Mouse (Mus musculus) adrenal gland, adult 8-10 months (tissue): ENCODE results near the gene Cyp4a12b. TPM values are rescaled to one million over a fixed set of nuclear protein-coding genes. Genes with fewer than 3 reads are reported as not detected.
"Not testable (repeated sequence)": the region's sequence is repeated elsewhere in the genome, so short reads cannot be mapped to it uniquely, and the experiment has no call there.

ENCODE experiments used
- DNase-seq: peaks from one replicate; pipeline ENCODE4 v3.0.0; 2022
- total RNA-seq, 4 experiments: library from RNA; stranded (reverse); gene quantifications; 2 replicates each; pipeline ENCODE4 v1.2.4; 2022

Cyp4a12b gene
- total RNA-seq = under 1 TPM in 2 of 4 experiments, not detected in 2; 0.24 to 0.28 TPM

DNA sequence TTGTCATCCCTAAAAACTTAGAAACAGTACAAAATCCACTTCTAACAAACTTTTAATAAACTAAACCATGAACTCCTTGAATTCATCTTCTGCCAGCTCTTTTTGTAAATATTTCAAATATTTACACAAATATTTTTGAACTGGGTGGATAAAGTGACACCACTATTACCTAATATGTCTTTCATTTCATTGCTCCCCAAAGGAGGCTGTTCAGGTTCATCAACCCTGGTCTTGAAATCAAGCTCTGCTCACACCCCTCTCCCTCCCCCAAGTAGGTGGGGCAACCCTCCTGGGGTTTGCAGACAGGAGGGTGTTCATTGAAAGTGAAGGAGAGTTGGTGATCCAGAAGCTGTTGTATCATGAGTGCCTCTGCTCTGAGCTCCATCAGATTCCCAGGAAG is at the start of gene Cyp4a12b:
TSS of gene Cyp4a12b (plus strand) at position 301 of the 400 bp plus-strand sequence.
- not testable (repeated sequence) for DNase-seq

DNA sequence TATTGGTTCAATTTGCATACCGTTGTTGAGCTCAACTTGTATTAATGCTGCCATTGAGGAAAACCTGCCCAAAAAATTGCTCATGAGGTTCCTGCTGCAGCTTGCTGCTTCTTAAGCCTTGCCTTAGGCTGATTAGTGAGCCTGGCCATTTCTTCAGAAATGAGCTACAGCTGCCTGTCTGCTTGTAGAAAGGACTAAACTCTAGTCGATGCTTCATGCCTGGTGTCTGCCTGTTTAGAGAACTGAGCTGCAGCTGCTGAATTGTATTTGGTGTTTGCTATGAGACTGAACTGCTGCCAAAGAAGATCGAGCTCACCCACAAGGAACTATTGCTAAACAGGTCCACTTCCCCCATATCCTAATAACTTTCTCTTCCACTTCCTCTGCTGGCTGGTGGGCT is 45.8 kb upstream of the Cyp4a12b start:
- DNase-seq = not testable (repeated sequence)

DNA sequence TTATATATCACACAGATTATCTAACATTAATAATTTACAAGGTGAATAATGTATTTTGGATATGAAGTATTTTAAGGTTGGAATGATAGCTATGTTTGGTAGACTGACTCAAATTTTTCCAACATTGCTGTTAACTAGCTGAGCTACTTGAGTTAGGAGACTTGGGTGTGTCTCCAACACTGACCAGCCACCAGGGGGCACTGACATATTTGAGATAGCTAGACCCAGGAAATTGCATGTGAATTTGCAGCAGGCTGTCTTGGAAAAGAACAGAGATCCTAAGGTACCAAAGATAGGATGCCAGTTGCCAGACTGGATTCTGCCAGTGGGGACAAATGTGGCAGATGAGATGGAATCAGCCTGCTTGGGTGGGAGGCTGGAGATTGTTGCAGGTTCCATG is 43.4 kb upstream of the Cyp4a12b start:
- not testable (repeated sequence) for DNase-seq

- not testable (repeated sequence) for DNase-seq
Measured at GRCm38 (mm10) chr4:115396256-115396655, 15.2 kb upstream of the Cyp4a12b start.

- DNase-seq = not testable (repeated sequence)
Measured at GRCm38 (mm10) chr4:115396950-115397349, 14.5 kb upstream of the Cyp4a12b start.

GRCm38 (mm10) chr4:115450577-115451137 is 39.2 kb downstream of the Cyp4a12b start:
- DNase-seq = no peak

DNA sequence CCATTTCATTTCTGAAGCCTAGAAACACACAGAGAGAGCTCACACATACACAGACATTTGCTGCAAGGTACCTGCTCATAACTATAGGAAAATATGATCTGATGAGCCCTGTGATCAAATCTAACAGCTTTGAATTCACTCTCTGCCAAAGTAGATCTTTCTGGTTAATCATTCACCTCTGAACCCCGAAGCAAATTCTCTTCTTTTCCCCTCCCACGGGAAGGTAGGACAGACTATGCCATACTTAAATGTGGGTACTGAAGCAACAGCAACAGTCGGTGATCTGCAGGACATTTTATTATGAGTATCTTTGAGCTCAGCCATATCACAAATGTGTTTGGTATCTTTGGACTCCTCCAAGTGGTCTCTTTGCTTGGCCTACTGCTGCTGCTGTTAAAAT is 40.9 kb downstream of the Cyp4a12b start, which contains the start of gene Cyp4a30b:
TSS of gene Cyp4a30b (plus strand) at position 301 of the 400 bp plus-strand sequence.
- DNase-seq = no peak

DNA sequence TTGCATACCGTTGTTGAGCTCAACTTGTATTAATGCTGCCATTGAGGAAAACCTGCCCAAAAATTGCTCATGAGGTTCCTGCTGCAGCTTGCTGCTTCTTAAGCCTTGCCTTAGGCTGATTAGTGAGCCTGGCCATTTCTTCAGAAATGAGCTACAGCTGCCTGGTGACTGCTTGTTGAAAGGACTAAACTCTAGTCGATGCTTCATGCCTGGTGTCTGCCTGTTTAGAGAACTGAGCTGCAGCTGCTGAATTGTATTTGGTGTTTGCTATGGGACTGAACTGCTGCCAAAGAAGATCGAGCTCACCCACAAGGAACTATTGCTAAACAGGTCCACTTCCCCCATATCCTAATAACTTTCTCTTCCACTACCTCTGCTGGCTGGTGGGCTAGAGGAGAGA is 62.2 kb downstream of the Cyp4a12b start:
- not testable (repeated sequence) for DNase-seq

DNA sequence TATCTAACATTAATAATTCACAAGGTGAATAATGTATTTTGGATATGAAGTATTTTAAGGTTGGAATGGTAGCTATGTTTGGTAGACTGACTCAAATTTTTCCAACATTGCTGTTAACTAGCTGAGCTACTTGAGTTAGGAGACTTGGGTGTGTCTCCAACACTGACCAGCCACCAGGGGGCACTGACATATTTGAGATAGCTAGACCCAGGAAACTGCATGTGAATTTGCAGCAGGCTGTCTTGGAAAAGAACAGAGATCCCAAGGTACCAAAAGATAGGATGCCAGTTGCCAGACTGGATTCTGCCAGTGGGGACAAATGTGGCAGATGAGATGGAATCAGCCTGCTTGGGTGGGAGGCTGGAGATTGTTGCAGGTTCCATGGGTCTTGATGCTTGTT is 64.6 kb downstream of the Cyp4a12b start:
- DNase-seq = peak; percentile 5

DNA sequence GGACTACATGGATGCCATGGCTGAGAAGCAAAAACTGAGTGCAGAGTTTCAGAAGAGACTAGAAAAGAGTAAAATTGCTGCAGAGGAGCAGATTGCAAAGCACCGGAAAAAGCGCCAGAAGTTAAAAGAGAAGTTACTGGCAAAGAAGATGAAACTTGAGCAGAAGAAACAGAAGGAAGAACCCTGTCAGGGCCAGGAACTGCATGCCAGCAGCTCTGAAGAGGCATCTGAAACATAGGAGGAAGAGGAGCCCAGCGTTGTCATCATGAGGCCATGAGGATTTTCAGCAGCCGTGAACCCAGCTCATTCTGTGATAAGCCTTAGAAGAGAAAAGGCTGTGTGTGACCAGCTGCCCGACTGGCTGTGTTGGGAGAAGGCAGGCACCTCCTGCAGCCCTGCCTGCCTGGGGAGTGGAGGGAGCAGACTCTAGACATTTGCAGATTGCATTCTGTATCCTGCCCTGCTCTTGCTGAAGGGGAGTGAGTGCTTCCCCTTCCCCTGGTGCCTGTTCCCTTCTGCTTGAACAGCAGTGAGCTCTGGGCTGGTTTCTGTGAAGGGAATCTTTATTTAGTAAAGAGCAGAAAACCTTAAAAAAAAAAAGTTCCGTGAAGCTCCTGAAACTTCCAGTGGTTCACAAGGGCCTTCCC is 69.7 kb downstream of the Cyp4a12b start:
- DNase-seq = no peak

Other genes starting within 250 kb of the Cyp4a12b start
- not detected for gene Cyp4a29, start 169.5 kb upstream of the Cyp4a12b start, total RNA-seq
- under 1 TPM in 1 of 4 experiments, not detected in 3; 0.35 TPM for gene Cyp4a12a, start 112.6 kb upstream of the Cyp4a12b start, total RNA-seq
- not detected for gene Cyp4a30b, start 41.0 kb downstream of the Cyp4a12b start, total RNA-seq
- gene Cyp4a14, start 84.5 kb downstream of the Cyp4a12b start, total RNA-seq = under 1 TPM in 2 of 4 experiments, not detected in 2; 0.14 to 0.62 TPM
- gene Cyp4a10, start 106.6 kb downstream of the Cyp4a12b start, total RNA-seq = under 1 TPM; 0.26 to 0.71 (median 0.56) TPM
- gene Cyp4a31, start 152.0 kb downstream of the Cyp4a12b start, total RNA-seq = under 1 TPM in 1 of 4 experiments, not detected in 3; 0.09 TPM
- gene Cyp4a32, start 189.3 kb downstream of the Cyp4a12b start, total RNA-seq = not detected
- 10 to 100 TPM; 44.9 to 58.9 (median 54.5) TPM for gene Cyp4b1, start 236.1 kb downstream of the Cyp4a12b start, total RNA-seq